Mouse (Mus musculus): ENCODE measurements around the gene Axin2.
A peak's percentile ranks its signal among the peaks of the same experiment; 100 is the strongest.
"Not testable (repeated sequence)": the region's sequence is repeated elsewhere in the genome, so short reads cannot be mapped to it uniquely, and the experiment has no call there.

Axin2 gene

DNA sequence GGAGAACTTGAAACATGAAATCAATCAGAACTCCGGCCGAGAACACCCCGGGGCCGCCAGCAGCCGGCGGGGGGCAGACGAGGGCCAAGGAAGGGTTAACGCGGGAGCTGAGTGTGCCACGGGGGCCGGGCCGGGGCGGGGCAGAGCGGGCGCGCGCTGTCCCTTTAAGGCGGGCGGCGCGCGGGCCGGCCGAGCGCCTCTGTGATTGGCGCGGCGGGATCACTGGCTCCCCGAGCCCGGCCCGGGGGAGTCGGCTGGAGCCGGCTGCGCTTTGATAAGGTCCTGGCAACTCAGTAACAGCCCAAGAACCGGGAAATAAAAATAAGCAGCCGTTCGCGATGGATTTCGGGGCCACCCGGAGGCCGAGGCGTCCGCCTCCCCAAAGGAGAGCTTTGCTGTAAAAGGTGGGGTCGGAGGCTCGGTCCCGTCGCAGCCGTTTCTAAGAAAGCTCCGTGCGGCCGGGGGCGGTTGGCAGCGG, at the start of gene Axin2:
Gene Axin2 (plus strand): TSS at position 192 of the 478 bp plus-strand sequence.
- peak; percentile 76 to 77 for DNase-seq (ENCODE audit: low spot score in 2 of 2)

DNA sequence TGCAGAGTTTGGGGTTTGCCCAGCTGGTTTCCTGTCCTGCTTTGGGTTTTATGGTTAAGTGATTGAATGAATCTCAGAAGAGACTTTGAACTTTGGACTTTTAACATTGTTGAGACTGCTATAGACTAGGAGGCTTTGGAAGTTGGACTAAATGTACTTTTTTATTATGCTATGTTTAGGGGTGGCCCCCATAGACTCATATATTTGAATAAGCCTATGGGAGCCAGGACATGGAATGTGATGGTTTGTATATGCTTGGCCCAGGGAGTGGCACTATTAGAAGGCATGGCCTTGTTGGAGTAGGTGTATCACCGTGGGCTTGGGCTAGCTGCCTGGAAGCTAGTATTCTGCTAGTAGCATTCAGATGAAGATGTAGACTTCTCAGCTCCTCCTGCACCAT, 48.9 kb upstream of the Axin2 start:
- not testable (repeated sequence) for DNase-seq (ENCODE audit: low spot score in 2 of 2)

DNA sequence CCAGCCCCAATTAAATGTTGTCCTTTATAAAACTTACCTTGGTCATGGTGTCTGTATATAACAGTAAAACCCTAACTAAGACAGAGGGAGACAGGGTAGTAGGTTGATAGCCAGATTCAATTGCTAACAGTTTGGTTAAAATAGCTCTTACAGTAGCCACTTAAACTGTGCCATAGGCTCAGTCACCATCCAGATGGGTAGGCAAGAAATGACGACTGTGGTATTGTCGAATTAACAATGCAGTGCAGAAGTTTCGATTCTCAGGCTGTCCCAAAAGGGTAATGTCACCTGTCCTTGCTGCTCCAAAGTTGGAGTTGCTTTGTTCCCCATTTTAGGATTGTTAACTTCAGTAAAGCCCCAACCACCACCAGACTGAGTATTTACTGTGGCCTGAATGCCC, 48.4 kb upstream of the Axin2 start:
- DNase-seq (ENCODE audit: low spot score in 2 of 2), result no peak

DNA sequence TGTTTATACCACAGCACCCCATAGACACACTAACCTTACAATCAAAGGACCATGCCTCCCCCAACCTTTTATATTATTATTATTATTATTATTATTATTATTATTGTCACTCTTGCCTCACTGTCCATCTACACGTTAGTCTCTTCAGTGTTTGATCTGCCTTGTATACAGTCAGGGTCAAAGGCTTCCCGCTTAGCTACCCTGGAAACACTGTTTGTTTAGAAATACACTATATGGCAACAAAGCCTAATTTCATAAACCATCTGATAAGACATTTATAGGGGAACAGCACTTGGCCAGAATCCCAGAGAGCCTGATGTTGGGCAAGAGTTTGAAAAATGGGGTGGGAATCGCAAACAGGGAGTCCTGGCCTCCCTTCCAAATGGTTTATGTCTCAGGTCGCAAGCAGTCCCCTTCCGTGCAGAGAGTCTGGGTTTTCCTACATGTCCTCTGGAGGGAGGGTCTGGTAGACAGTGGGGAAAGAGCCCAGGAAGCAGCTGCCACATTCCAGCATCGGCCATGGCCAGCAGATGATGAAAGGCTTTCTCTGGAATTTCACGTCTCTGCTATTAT, 43.4 kb upstream of the Axin2 start:
- DNase-seq (ENCODE audit: low spot score in 2 of 2), result no peak

GRCm38 (mm10) chr11:108877520-108877919, 42.6 kb upstream of the Axin2 start:
- no peak for DNase-seq (ENCODE audit: low spot score in 2 of 2)

GRCm38 (mm10) chr11:108880546-108880945, 39.6 kb upstream of the Axin2 start:
- no peak for DNase-seq (ENCODE audit: low spot score in 2 of 2)

DNA sequence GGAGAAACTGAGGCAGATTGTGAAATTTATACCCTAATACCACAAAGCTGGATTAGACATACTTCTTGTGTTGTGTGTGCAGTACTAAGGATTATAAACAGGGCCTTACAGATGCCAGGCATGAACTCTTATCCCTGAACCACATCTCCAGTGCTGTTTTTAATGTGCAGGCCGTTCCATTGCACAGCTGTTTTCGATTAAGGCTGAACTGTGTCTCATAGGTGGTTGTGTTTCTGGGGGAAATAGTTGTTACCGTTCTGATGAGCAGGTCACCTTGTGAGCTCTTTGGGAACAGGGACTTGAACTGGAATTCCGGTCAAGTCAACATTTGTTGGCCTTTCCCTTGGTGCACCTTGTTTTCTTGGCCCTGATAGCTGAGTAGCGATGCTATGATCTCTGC, 38.5 kb upstream of the Axin2 start:
- DNase-seq (ENCODE audit: low spot score in 2 of 2), result no peak

GRCm38 (mm10) chr11:108885276-108885896, 34.8 kb upstream of the Axin2 start:
- DNase-seq (ENCODE audit: low spot score in 2 of 2), result no peak

- DNase-seq (ENCODE audit: low spot score in 2 of 2), result no peak
Observed at GRCm38 (mm10) chr11:108886060-108886459, 34.1 kb upstream of the Axin2 start.

DNA sequence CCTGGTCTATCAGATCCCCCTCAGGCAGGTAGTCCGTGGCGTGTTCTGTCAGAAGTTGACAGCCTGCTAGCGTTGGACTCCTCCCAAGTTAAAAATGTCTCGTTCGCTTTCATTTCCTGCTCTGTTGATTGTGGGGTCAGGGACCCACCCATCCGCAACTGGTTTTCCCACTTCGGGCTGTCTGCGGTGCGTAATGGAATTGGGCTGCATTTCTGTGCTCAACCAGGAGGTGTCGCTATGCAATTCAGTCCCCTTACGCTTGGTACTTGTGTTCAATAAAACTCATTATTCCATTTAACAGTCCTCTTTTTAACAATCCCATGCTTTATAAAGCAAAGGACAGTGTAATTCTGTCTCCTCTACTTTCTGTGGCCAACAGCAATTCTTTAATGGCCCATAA, 31.0 kb upstream of the Axin2 start:
- DNase-seq (ENCODE audit: low spot score in 2 of 2), result no peak

- DNase-seq (ENCODE audit: low spot score in 2 of 2), result no peak
Observed at GRCm38 (mm10) chr11:108890544-108890943, 29.6 kb upstream of the Axin2 start.

GRCm38 (mm10) chr11:108891111-108891870, 28.9 kb upstream of the Axin2 start:
- DNase-seq (ENCODE audit: low spot score in 2 of 2), result no peak

DNA sequence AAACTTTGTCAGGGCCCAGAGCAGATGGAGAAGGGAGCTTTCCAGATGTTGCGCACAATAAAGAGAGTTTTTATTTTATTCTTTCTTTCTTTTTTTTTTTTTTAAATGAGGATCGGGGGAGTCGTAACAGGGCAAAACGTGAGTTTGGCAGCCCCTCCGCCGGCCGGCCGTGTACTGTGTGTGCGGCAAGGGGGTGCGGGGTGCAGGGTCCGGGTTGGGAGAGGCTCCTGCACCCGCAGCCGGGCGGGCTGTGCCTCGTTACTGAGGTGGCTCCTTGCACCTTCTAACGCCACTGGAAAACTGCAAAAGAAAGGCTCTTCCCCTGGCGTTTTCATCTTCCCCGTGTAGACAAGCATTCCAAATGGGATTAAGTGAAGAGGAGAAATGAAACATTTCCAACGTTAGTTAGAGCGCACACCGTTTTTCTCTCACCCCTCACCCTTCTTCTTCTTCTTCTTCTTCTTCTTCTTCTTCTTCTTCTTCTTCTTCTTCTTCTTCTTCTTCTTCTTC, 28.2 kb upstream of the Axin2 start:
- DNase-seq (ENCODE audit: low spot score in 2 of 2), result no peak

- DNase-seq (ENCODE audit: low spot score in 2 of 2), result no peak
Observed at GRCm38 (mm10) chr11:108892406-108892805, 27.7 kb upstream of the Axin2 start.

DNA sequence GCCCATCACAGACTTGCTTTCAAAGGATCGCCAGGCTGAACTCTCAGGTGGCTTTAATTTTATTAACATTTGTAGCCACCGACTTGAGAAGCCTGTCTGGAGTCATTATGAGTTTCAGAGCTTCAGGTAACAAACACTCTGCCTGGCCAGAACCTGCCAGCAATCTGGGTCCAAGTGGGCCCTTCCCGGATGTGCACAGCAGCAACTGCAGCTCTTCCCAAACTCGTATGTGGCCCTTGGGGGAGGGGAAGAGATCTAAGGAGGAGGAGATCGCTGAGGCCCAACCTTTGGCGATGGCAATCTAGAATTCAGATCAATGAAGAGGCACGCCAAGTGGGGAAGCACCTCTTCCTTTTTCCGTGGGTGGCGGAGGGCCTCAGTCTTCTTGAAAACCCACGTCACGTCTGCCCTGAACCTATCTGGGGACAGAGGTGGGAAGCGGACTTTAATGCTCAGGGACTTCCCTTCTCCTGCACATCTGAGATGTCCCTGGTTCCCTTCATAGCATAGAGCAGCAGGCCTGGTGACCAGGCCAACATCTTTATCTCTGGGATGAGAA, 26.8 kb upstream of the Axin2 start:
- DNase-seq (ENCODE audit: low spot score in 2 of 2), result no peak

DNA sequence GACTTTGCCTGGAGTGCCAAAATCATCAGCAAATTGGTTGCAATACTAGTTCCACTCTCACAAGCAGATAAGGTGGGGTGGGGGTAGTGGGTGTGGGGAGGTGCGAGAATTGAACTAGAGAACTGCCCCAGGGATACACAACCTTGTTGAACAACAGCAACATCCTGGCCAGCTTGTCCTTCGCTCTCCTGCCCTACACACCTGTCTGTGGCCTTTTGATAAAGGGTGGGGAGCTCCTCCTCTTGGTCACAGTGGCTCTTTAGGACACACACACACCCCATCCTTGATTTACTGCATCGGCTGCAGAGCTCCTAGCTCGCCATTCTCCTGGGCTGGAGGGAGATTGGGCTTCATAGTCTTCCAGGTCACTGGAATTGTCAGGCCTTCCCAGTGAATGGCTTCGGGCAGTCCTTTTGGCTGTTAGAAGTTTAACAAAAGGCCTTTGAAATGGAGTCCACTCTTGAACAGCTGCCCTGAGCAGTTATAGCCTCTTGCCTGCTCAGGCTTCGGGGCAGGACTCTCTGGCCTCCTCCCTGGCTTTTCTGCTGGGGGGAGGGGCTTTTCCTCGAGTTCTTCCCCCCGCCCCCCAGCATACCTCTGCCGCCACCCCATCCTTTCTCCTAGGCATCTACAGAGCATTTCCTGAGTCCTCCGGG, 26.2 kb upstream of the Axin2 start:
- no peak for DNase-seq (ENCODE audit: low spot score in 2 of 2)

DNA sequence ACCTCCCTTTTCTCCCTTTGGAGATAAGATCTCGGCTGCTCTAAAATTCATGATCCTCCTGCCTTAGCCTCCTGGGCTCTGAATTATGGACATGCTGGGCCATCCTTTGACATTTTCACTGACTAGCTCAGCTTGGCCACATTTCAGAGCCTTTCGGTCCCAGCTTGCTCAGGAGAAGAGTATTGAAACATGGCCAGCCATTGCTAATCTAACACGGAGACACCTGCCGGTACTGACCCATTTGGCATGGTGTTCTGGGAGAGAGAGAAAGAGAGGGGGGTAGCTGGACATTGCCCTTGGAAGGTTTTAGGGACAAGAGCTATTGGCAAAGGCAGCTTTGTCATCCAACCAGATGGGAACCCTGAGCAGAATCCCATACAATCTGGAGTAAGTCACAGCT, 23.1 kb upstream of the Axin2 start:
- no peak for DNase-seq (ENCODE audit: low spot score in 2 of 2)

GRCm38 (mm10) chr11:108898063-108898462, 22.1 kb upstream of the Axin2 start:
- no peak for DNase-seq (ENCODE audit: low spot score in 2 of 2)

GRCm38 (mm10) chr11:108898483-108898882, 21.7 kb upstream of the Axin2 start:
- no peak for DNase-seq (ENCODE audit: low spot score in 2 of 2)

DNA sequence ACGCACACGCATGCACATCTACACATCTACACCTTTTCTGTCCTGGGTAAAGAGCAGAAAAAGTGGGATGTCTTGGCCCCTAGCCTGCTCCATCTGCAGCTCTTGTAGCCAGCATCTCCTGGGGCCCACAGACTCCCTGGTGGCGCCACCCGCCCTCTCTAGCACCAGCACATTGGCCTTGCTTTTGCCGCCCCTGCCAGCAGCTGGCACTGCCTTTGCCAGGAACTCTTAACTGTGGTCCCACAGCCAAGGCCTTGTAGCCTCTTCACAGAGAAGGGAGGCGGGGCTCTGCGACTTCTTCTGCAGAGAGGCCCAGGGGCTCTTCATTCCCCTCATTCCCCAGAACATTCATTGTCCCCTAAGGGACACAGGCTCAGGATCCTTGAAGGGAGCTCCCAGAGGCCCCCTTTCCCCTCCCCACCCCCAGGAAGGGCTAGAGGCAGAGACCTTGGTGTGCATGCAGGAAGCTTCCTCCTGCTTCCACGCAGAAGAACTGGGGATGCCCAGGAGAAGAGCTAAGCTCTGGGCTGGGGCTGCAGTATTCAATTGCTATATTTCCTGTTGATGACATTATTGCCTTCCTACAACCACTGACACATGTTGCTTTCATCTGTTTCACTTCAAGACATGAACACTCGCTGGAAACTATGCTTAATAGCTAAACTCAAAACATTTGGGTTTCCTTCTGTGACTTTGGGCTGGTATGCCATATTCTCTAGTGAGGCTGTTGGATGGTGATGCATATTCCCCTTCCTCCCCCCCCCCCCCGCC, 19.2 kb upstream of the Axin2 start:
- DNase-seq (ENCODE audit: low spot score in 2 of 2), result no peak

- DNase-seq (ENCODE audit: low spot score in 2 of 2), result no peak
Observed at GRCm38 (mm10) chr11:108901670-108902069, 18.5 kb upstream of the Axin2 start.
